Mouse (Mus musculus) kidney, adult 2 months (tissue): ENCODE results near the gene Sptan1. TPM values are rescaled to one million over a fixed set of nuclear protein-coding genes. Genes with fewer than 3 reads are reported as not detected.

Experiments used
- DNase-seq: peaks from one replicate; pipeline ENCODE4 v3.0.0; 2021
- H3K27ac ChIP-seq: fragments of 200-500 bp; 2 replicates; pipeline ENCODE4 v1.5.1; 2012; ENCODE audit warnings: low read depth, low read length, control low read depth, inconsistent platforms; ENCODE audit not compliant: insufficient read depth
- H3K27me3 ChIP-seq: fragments of 200-500 bp; replicated peaks from 2 replicates; pipeline ENCODE4 v1.6.1; 2012; ENCODE audit warnings: mild to moderate bottlenecking, moderate library complexity, low read length, inconsistent platforms; ENCODE audit not compliant: control insufficient read depth, insufficient read depth
- H3K36me3 ChIP-seq: fragments of 200-500 bp; 2 replicates; pipeline ENCODE4 v1.6.1; 2012; ENCODE audit warnings: mild to moderate bottlenecking, moderate library complexity, low read length, inconsistent platforms; ENCODE audit not compliant: control insufficient read depth, insufficient read depth
- H3K4me1 ChIP-seq: fragments of 200-500 bp; 2 replicates; pipeline ENCODE4 v1.6.1; 2011; ENCODE audit warnings: low read length; ENCODE audit not compliant: control insufficient read depth, insufficient read depth
- H3K4me3 ChIP-seq: fragments of 200-500 bp; 2 replicates; pipeline ENCODE4 v1.5.1; 2011; ENCODE audit warnings: mild to moderate bottlenecking, low read depth, low read length, control low read depth; ENCODE audit not compliant: insufficient read depth
- CTCF ChIP-seq: fragments of 200-500 bp; conservative IDR thresholded peaks from 2 replicates; pipeline ENCODE4 v1.5.1; 2011; ENCODE audit warnings: low read depth, mild to moderate bottlenecking, control low read depth, low read length, moderate library complexity, mixed read lengths; ENCODE audit not compliant: insufficient read depth, insufficient read length
- POLR2A ChIP-seq: fragments of 200-500 bp; IDR thresholded peaks from one replicate; pipeline ENCODE4 v1.6.1; 2011; ENCODE audit warnings: low read depth, low read length, control low read depth
- WGBS: fragments of 180-500 bp; shearing (Covaris S2); methylation state at CpG from one replicate; pipeline ENCODE4 v1.1.7; 2018; 5-methylcytosine and 5-hydroxymethylcytosine counted together
- polyA plus RNA-seq: library from polyadenylated mRNA; depleted of rRNA; stranded (reverse); fragments of >200 nt; gene quantifications from 2 replicates; pipeline ENCODE4 v1.2.3, GENCODE M21; 2012

The Sptan1 gene
- polyA plus RNA-seq, 1 experiment: 237 TPM

DNA sequence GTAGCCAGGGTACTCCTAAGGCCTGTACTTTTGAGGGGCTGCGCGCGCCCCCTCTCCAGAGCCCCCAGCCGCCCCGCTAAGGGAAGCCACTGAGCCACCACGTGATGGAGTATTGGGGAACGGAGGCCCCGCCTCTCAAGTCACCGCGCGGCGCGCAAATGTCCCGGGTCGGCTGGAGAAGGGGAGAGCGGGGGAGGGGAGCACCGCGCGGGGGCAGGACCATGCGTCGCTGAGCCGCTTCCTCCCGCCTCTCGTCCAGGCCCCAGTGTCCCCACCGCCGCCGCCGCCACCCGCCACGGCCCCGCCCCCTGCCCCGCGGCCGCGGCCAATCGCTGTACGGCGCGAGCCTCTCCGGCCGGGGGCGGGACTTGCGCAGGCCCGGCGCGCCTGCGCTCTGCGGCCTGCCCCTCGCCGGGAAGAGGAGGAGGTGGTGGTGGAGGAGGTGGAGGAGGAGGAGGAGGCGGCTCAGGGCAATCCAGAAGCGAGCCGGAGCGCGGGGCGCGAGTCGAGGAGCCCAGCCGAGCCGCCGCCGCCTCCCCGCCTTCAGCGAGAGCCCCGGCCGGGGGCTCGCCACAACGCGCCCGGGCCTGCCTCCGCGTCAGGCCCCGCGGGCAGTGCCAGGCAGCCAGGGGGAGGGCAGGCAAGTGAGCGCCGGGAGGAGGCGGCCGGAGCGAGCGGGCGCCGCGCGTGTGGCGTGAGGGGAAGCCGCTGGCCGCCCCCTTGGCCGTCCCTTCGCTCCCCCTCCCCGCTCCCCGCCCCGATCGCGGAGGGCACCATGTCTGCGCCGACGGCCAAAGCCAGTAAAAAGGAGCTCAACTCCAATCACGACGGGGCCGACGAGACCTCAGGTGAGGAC is 100.9 kb downstream of the Sptan1 start:
- Histone ChIP-seq H3K4me1 (peaks cover 9% of the 10 kb centered on the region), H3K27ac (peak overlapping the region; percentile 91), H3K36me3 (no peaks in the 10 kb centered on the region; the same call in none of the 2 replicates), H3K27me3 (no peaks in the 10 kb centered on the region), H3K4me3 (peak overlapping the region; percentile 93)
- under 1% methylated on average over 86 of the region's 101 CpGs for WGBS
- peak; percentile 98 for DNase-seq
- TF ChIP-seq CTCF: no peak
- TF ChIP-seq POLR2A: peak; percentile 46

DNA sequence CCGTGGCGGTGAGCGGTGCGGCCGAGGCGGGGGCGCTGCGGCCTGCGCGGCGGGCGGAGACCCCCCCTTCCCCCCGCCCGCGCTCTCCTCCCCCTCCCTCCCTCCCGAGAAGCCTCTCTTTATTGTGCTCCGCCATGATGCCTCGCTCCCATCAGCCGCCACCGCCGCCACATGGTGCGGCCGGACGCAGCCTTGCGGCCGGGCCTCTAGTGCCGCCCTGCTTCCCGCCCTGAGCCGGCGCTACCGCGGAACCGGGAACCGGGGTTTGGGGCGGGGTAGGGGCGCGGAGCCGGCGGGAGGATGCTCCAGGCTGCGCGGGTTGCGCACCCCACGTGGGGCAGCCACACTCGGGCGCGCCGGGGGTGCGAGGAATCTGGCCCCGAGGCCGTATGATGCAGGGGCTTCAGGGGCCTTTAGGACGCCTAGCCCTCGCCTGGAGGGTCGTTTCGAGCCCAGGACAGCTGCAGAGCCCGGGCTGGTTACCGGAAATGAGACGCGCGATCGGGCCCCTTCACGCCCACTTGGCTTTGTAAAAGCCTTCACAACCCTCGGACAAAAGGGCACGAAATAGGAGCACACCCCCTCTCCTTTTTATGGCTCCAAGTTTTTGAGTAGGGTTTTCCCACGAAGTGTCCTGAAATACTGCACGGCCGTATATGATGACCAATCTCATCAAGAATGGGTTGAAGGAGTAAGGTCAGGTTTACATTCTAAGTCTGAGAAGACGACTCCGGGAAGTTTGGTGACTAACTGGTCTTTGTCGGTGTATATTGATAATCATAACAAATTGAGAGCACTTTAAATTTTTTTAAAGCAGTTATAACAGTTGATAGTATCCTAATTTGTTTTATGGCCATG is 101.9 kb downstream of the Sptan1 start:
- WGBS: under 1% methylated on average over 65 of the region's 69 CpGs
- Histone ChIP-seq H3K27ac (no peak overlapping the region), H3K4me1 (peaks cover 7% of the 10 kb centered on the region), H3K27me3 (no peaks in the 10 kb centered on the region), H3K4me3 (peak overlapping the region; percentile 93), H3K36me3 (no peaks in the 10 kb centered on the region; the same call in none of the 2 replicates)
- DNase-seq: peak; percentile 37
- TF ChIP-seq POLR2A: no peak
- TF ChIP-seq CTCF: no peak

GRCm38 (mm10) chr2:30067962-30068361 is 102.6 kb downstream of the Sptan1 start:
- Histone ChIP-seq H3K36me3 (no peaks in the 10 kb centered on the region; the same call in none of the 2 replicates), H3K27me3 (no peaks in the 10 kb centered on the region), H3K4me3 (no peak overlapping the region), H3K27ac (no peak overlapping the region), H3K4me1 (peaks cover 5% of the 10 kb centered on the region)
- TF ChIP-seq POLR2A: no peak
- TF ChIP-seq CTCF: no peak
- 25% methylated on average over 7 of the region's 7 CpGs for WGBS
- no peak for DNase-seq

DNA sequence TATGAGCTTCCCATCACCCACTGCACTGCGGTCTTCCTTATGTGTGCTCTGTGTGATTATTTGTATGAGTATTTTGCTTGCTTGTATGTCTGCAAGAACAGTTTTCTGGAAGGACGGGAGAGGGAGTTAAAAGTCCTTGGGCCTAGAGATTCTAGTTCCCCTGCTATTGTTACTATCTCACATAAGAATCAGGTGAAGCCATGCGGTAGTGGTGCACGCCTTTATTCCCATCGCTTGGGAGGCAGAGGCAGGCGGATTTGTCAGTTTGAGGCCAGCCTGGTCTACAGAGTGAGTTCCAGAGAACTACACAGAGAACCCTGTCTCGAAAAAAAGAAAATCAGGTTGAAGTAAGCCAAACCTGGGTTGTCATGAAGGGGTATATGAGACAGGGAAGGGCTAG is 107.5 kb downstream of the Sptan1 start:
- TF ChIP-seq CTCF (no peak), POLR2A (no peak)
- Histone ChIP-seq H3K27ac (no peak overlapping the region), H3K36me3 (no peaks in the 10 kb centered on the region; the same call in none of the 2 replicates), H3K4me1 (no peaks in the 10 kb centered on the region; the same call in 1 of the 2 replicates), H3K4me3 (no peak overlapping the region), H3K27me3 (no peaks in the 10 kb centered on the region)
- DNase-seq: no peak
- WGBS: 85% methylated on average over 7 of the region's 7 CpGs

DNA sequence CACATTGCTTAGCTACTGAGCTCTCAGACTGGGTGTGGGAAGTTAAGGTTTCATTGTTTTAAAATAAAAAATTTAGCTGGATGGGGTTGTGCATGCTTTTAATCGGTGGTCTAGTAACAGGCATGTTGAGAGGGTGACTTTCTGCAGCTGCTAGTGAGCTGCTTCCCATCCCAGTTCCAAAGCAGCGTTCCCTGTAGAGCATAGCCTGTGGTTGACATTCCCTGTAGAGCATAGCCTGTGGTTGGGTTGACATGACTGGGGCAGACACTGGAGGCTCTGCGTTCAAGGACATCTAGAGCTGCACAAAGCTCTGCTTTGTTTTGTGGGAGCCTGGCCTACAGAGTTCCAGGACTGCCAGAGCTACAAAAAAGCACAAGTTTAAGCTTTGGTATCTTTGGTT is 107.9 kb downstream of the Sptan1 start:
- no peak overlapping the region for H3K4me3 ChIP-seq
- H3K4me1 ChIP-seq: no peaks in the 10 kb centered on the region; the same call in 1 of the 2 replicates
- H3K27ac ChIP-seq: no peak overlapping the region
- TF ChIP-seq CTCF (no peak), POLR2A (no peak)
- 80% methylated on average over 3 of the region's 3 CpGs for WGBS
- H3K36me3 ChIP-seq: no peaks in the 10 kb centered on the region; the same call in none of the 2 replicates
- DNase-seq: no peak
- H3K27me3 ChIP-seq: no peaks in the 10 kb centered on the region

DNA sequence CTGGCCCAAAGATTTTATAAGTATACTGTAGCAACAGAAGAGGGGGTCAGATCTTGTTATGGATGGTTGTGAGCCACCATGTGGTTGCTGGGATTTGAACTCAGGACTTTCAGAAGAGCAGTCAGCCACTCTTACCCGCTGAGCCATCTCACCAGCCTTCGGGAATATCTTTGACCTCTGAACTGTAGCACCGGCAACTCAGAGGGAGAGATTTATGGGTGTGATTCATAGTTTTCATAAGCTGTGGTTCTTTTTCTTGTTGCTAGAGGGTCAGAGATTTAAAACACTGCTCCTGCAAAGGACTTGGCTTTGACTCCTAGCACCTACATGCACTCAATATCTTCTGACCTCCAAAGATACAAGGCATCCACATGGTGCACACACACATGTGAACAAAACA is 110.3 kb downstream of the Sptan1 start:
- Histone ChIP-seq H3K4me3 (no peak overlapping the region), H3K36me3 (no peaks in the 10 kb centered on the region), H3K27ac (no peak overlapping the region), H3K27me3 (no peaks in the 10 kb centered on the region), H3K4me1 (no peaks in the 10 kb centered on the region; the same call in 1 of the 2 replicates)
- WGBS: 22% methylated on average over 3 of the region's 3 CpGs
- no peak for DNase-seq
- TF ChIP-seq CTCF: no peak
- no peak for TF ChIP-seq POLR2A
